Comparison of ENCODE assay signal across 29 mouse cellular contexts in the genomic region with DNA sequence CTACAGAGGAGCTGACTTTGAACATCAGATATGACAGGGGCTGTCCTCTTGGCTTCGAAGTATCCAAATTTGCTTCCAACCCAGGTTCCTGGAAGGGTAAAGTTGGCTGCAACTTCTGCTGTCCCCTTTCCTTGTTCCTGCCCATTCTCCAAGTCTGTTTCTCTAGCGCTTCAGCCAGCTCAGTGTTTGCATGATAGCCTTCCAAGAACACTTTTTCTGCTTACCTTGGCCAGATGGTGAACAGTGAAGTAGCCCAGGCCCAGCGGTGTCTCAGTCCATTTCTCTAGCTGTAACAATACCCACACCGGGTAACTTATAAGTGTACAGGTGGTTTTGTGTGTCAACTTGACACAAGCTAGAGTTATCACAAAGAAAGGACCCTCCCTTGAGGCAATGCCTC. TPM values are rescaled to one million over a fixed set of nuclear protein-coding genes. Genes with fewer than 3 reads are reported as not detected.
DNase-seq lines count a peak whose midpoint lies in the region; ATAC-seq and TF ChIP-seq lines count a peak whose summit lies in the region.
"Had no signal": no experiment of that assay in that cellular context is flagged by ENCODE, and none has a peak within 500 bp of the region (broad histone marks: within the 10 kb centered on the region; RNA-seq: fewer than 3 reads in every experiment).

No protein-coding gene starts in this region.

- H3K27ac ChIP-seq in neural tube, embryonic 15.5 days (replicated peaks), result no peak overlapping the region
- H3K27ac ChIP-seq in lung, postnatal 0 days (ENCODE audit: low read length), result no peak overlapping the region
- H3K27ac ChIP-seq: embryonic facial prominence, embryonic 10.5 days; embryonic facial prominence, embryonic 13.5 days; forebrain, embryonic 12.5 days; forebrain, embryonic 15.5 days; heart, embryonic 15.5 days; hindbrain, embryonic 10.5 days; hindbrain, embryonic 13.5 days had no signal

- H3K27me3 ChIP-seq in neural tube, embryonic 15.5 days (replicated peaks), result no peaks in the 10 kb centered on the region
- H3K27me3 ChIP-seq in lung, postnatal 0 days (replicated peaks; ENCODE audit: insufficient read depth, low read length), result no peaks in the 10 kb centered on the region
- H3K27me3 ChIP-seq: embryonic facial prominence, embryonic 13.5 days; forebrain, embryonic 12.5 days; forebrain, embryonic 15.5 days; heart, embryonic 12.5 days; heart, embryonic 15.5 days; hindbrain, embryonic 13.5 days had no signal

- H3K9me3 ChIP-seq in neural tube, embryonic 15.5 days (replicated peaks), result no peaks in the 10 kb centered on the region
- no peaks in the 10 kb centered on the region for H3K9me3 ChIP-seq in lung, postnatal 0 days (ENCODE audit: low read length)
- H3K9me3 ChIP-seq: embryonic facial prominence, embryonic 10.5 days; embryonic facial prominence, embryonic 13.5 days; forebrain, embryonic 12.5 days; forebrain, embryonic 15.5 days; heart, embryonic 12.5 days; heart, embryonic 15.5 days; hindbrain, embryonic 10.5 days; hindbrain, embryonic 13.5 days had no signal

- no peak overlapping the region for H3K9ac ChIP-seq in neural tube, embryonic 15.5 days (replicated peaks)
- no peak overlapping the region for H3K9ac ChIP-seq in lung, postnatal 0 days (replicated peaks; ENCODE audit: low read depth)
- H3K9ac ChIP-seq: embryonic facial prominence, embryonic 13.5 days; forebrain, embryonic 12.5 days; forebrain, embryonic 15.5 days; heart, embryonic 12.5 days; heart, embryonic 15.5 days; hindbrain, embryonic 13.5 days had no signal

- no peak for TF ChIP-seq EP300 in lung, postnatal 0 days (IDR thresholded peaks at IDR 0.05)

- H3K4me1 ChIP-seq in neural tube, embryonic 15.5 days, result no peaks in the 10 kb centered on the region
- H3K4me1 ChIP-seq in lung, postnatal 0 days (ENCODE audit: insufficient read depth, low read depth, low read length), result peaks cover 5% of the 10 kb centered on the region; the same call in 1 of the 2 replicates
- H3K4me1 ChIP-seq: embryonic facial prominence, embryonic 10.5 days; embryonic facial prominence, embryonic 13.5 days; forebrain, embryonic 15.5 days; heart, embryonic 12.5 days; heart, embryonic 15.5 days; hindbrain, embryonic 10.5 days; hindbrain, embryonic 13.5 days had no signal

- 92% methylated on average over 4 of the region's 4 CpGs for WGBS in neural tube, embryonic 15.5 days
- 72% methylated on average over 4 of the region's 4 CpGs for WGBS in lung, postnatal 0 days

- no peak for ATAC-seq in neural tube, embryonic 15.5 days (ENCODE audit: low FRiP score)
- no peak for ATAC-seq in lung, postnatal 0 days
- no peak for ATAC-seq in CD4-positive, CD25-positive, alpha-beta regulatory T cell, adult 4 months
- ATAC-seq: forebrain, embryonic 15.5 days; hindbrain, embryonic 16.5 days had no signal

- no peak overlapping the region for H3K4me3 ChIP-seq in neural tube, embryonic 15.5 days (replicated peaks)
- no peak overlapping the region for H3K4me3 ChIP-seq in lung, postnatal 0 days (ENCODE audit: low read depth, low read length)
- H3K4me3 ChIP-seq: embryonic facial prominence, embryonic 10.5 days; embryonic facial prominence, embryonic 13.5 days; erythroblast, embryonic 14.5 days; forebrain, embryonic 12.5 days; forebrain, embryonic 15.5 days; heart, embryonic 12.5 days; heart, embryonic 15.5 days; hindbrain, embryonic 10.5 days; hindbrain, embryonic 13.5 days had no signal

- no peak for TF ChIP-seq CTCF in lung, postnatal 0 days (IDR thresholded peaks at IDR 0.05)

- DNase-seq in neural tube, embryonic 10.5 days (ENCODE audit: extremely low spot score, low spot score), result peak; percentile 1
- DNase-seq in lung, postnatal 0 days (ENCODE audit: low spot score), result peak; percentile 9
- peak; percentile 58 for DNase-seq in lung, postnatal 25 days (ENCODE audit: low spot score)
- DNase-seq in left cerebral cortex, adult 8-10 months (ENCODE audit: low spot score in 2 of 2), result no peak
- DNase-seq in right cerebral cortex, postnatal 10 days (ENCODE audit: low spot score in 2 of 2), result no peak
- DNase-seq: adrenal gland, adult 2 months; adrenal gland, postnatal 14 days; B cell, adult 2 months; cerebellum, adult 11-12 months; cerebellum, adult 8-10 months; cerebellum, postnatal 10 days; cerebellum, postnatal 36 days; embryo, embryonic 11 days; gastrocnemius, postnatal 10 days; gastrocnemius, postnatal 36 days; heart, postnatal 10 days; heart, postnatal 36 days had no signal

- peaks cover 19% of the 10 kb centered on the region for H3K36me3 ChIP-seq in neural tube, embryonic 15.5 days
- no peaks in the 10 kb centered on the region for H3K36me3 ChIP-seq in lung, postnatal 0 days (ENCODE audit: insufficient read depth, low read length)

- no peak overlapping the region for H3K4me2 ChIP-seq in neural tube, embryonic 15.5 days
- no peak overlapping the region for H3K4me2 ChIP-seq in lung, postnatal 0 days (replicated peaks; ENCODE audit: low read depth, low read length)
- H3K4me2 ChIP-seq: embryonic facial prominence, embryonic 13.5 days; forebrain, embryonic 12.5 days; forebrain, embryonic 15.5 days; heart, embryonic 12.5 days; heart, embryonic 15.5 days; hindbrain, embryonic 13.5 days had no signal

RNA-seq across cellular contexts. Expression of a gene that starts 19.2 kb away (rescaled TPM):
- 395 and 434 TPM in 2 replicates for polyA plus RNA-seq in neural tube, embryonic 15.5 days (2015; fragmentation: Nextera tagmentation; extraction: Ambion mirVana)
- 226 and 232 TPM in 2 replicates for polyA plus RNA-seq in lung, postnatal 0 days (2015; fragmentation: Nextera tagmentation; extraction: Ambion mirVana)
- 100 to 1,000 TPM; 224 to 236 TPM for polyA plus RNA-seq in CD4-positive, CD25-positive, alpha-beta regulatory T cell, adult 4 months (2017; shearing (Covaris generic))
- total RNA-seq in left cerebral cortex, adult 8-10 months (2022), result 100 to 1,000 TPM; 113 to 126 (median 120) TPM

RNA-seq across cellular contexts. Expression of a gene that starts 29.3 kb away (rescaled TPM):
- polyA plus RNA-seq in neural tube, embryonic 15.5 days (2015; fragmentation: Nextera tagmentation; extraction: Ambion mirVana), result 60.4 and 71.9 TPM in 2 replicates
- polyA plus RNA-seq in lung, postnatal 0 days (2015; fragmentation: Nextera tagmentation; extraction: Ambion mirVana), result 30.7 and 32.4 TPM in 2 replicates
- 10 to 100 TPM; 54.2 to 74.1 TPM for polyA plus RNA-seq in CD4-positive, CD25-positive, alpha-beta regulatory T cell, adult 4 months (2017; shearing (Covaris generic))
- 10 to 100 TPM; 17.6 to 22.6 (median 19.9) TPM for total RNA-seq in left cerebral cortex, adult 8-10 months (2022)

Comparison
In these comparisons a context has a peak if more than half of its experiments do, and no peak if none do; other contexts are left out.
1. DNase-seq: peak in neural tube, embryonic 10.5 days (single experiment), lung, postnatal 0 days (single experiment) and lung, postnatal 25 days (single experiment); none in left cerebral cortex, adult 8-10 months (0 of 2) and right cerebral cortex, postnatal 10 days (0 of 2).